Mouse (Mus musculus) inflammation-experienced regulatory T-cells, adult 6 months (primary cell): ENCODE data around the gene Auts2. TPM values are rescaled to one million over a fixed set of nuclear protein-coding genes. Genes with fewer than 3 reads are reported as not detected.

ENCODE experiments used
- ATAC-seq: one replicate; pipeline ENCODE4 v1.8.0; 2017
- polyA plus RNA-seq, 3 experiments: library from polyadenylated mRNA; unstranded; fragments of 100-300 nt; shearing (Covaris generic); gene quantifications; one replicate each; pipeline ENCODE4 v1.2.1; 2017

Gene Auts2
- polyA plus RNA-seq, 3 experiments from 2014 or later = not detected

DNA sequence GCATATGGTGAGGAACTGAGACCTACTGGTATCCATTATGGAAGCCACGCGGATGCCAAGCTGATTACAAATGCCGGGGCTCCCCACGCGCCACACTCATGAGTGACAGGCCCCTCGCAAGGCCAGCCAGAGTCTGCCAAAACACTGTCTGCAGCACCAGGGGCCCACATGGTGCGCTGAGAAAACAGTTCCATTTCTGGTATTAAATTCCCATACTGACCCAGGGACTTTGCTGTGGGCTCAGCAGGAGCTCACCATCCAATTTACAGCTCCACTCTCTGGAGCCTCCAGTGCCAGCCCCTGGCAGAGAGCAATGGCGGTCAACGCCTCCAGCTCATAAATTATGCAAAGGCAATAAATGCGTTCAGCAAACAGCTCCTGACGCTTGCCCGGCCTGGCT is 767.9 kb downstream of the Auts2 start:
- ATAC-seq = no peak

DNA sequence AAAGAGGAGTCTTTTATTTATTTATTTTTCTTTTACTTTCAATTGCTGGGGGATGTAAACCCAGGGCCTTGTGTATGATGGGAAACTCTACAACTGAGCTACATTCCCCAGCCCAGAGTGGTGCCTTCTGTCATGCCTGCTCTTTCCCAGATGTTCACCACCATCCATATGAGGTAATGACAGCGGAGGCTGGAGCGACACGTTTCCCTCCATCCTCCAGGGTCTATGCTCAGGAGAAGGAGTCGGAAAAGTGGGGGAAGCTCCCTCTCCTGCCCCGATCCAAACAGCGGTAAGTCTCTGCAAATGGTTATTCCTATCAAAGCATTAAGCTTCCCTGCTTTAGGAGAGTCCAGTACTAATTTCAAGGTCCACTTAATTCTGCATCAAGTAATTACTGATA is 768.4 kb downstream of the Auts2 start:
- no peak for ATAC-seq

DNA sequence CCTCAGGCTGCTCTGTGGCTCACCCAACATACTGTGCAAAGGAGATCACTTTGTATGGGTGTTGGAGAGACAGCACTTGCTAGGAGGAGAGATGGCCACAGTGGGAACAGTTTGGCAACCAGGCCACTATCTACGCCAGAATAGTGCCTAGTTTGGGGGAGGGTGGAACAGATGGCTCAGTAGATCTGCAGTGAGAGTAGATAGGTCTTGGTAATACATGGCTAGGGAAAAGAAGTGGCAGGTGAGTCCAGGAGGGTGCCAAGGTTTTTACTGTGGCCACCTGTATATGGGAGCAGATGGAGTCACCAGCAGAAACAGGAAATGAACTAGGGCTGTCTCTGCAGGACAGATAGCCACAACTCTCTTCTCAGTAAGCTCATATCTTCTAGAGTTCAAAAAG is 770.5 kb downstream of the Auts2 start:
- ATAC-seq = no peak

DNA sequence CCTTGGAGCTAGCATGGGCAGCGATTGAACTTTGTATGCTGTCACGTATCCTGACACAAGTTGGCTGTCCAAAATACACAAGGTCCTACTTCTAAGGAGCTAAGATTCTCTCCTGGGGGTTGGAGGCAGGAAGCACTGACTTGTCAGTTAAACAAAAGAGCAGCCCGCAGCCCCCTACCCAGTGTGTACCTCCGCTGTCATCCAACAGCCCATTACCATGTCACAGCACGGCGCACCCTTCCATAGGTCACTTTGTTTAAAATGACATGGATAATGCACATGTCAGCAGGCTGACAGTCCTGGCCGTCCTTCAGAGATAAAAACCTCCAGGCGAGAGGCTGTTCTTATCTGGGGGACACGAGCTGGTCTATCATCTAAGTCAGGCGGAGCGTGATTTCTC is 773.9 kb downstream of the Auts2 start:
- no peak for ATAC-seq

DNA sequence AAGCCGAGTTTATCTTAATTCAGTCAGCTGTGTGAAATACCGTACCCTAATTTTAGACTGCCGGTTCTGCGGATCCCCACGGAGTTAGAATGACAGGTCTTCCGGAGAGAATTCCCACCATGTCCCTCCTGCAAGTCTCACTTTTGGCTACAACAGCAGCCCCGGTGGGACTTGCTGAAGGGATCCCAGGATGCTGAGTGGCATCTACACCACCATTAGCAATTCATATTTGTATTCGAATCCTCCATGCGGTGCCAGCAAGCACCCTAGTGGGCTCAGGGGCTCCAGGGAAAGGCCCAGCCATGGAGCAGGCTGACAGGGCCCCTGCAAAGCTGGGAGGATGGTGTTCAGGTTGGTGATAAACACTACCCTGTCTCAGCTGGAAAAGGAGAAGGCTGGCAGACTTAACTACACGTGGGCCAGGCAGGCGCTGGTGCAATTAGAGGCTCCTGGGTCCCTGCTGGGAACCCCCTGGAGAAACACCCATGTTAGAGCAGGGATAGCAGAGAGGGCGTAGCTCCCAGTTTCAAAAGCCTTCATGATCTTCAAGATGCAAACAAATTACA is 775.4 kb downstream of the Auts2 start:
- ATAC-seq = no peak

DNA sequence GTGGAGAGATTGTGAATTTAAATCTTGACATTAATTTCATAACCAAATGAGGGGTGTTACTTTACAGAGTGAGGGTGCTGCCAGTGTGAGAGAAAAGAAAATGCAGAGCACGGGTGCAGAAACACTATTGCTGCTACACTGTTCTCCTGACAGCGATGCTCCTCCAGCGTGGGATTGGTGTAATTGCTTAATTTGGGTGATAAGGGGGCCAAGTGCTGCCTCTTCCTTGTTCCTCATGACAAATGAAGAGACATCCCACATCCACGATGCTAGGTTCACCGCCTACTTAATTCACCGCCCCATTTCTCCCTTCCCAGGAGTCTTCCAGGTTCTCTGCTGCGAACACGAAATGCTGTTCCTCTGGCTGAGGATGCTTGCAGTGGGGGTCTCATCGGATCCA is 776.0 kb downstream of the Auts2 start:
- no peak for ATAC-seq

DNA sequence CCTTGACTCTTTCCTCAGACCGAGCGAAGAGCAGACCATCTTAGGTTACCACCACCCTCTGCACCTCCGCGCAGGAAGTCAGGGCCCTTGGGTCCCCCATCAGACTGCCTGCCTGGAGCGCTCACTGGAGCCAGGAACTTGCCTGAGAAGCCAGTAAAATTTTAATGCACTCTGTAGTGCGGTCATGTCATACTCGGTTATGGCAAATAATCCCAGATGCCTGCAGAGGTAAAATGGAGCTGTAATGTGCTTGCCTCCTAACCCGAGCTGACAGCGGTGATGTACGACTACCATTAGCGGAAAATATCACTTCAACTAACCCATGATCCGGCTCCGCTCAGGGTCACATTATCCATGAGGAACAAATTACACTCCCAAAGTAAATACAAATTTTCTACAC is 783.7 kb downstream of the Auts2 start:
- no peak for ATAC-seq

DNA sequence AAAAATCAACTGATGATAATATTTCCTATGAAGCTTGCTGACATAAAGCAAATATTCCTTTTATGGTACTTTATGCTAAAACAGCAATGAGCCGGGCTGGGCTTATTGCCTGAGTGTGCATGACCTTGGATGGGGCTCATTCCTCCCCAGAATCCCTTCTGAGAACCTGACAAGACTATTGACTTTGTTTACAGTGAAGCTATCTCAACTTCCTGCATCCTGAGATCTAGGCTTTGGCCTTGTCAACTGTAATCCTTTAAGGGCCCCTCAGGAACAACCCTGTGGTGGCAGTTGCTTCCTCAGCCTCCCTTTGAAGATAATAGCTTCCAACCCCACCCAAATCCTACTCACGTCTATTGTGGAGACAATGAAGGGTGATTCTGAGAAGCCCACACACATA is 792.8 kb downstream of the Auts2 start:
- ATAC-seq = no peak

DNA sequence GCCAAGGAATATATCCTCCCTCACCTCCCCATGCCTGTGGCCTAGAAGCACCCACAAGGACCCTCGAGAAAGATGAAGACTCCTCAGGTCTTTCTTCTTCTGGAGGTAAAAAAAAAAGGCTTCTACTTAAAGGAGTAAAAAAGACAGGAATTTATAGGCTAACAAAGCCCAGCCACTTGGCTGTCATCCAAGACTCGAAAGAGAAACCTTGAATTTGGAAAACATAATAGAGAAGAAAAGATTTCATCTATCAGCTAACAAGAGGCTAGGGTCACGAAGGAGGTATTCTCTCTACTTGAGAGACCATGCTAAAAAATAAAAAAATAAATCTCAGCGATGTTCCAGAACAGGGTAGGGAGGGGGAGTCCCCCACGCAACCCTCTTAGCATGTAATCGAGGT is 793.9 kb downstream of the Auts2 start:
- ATAC-seq = no peak

DNA sequence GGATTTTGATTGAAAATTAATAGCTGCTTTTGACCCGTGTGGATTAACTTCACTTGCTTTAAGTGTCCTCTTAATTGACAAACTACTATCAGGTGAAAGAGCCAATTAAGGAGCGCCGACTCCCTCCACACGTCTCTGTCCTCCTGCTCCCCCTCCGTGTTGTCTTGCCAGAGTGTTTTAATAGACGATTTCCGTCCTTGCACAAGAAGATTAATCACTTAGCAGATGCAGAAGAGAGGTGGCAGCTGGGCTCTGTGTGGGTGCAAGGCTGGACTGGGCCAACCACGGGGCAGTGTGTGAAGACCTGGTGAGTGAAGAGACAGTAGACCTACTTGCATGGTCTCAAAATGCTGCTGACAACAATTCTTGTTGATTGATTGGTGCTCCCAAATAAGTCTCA is 800.1 kb downstream of the Auts2 start:
- no peak for ATAC-seq

DNA sequence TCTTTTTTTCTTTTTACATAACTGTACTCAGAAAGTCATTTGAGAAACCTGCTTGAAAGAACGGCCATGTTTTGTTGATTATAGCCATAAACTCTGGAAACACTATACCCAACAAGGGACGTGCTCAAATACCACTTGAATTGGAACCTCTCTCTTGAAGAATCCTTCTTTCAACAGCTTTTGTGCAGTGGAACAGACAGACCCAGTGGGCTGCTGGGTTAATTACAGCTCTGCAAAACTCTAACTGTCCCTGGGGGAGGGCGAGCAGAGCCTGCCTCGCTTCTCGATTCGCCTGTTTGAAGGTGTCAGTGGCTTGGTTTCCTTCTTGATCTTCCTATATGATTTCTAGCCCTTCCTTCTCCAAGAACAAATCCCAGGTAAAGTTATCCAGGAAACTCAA is 805.7 kb downstream of the Auts2 start:
- no peak for ATAC-seq

DNA sequence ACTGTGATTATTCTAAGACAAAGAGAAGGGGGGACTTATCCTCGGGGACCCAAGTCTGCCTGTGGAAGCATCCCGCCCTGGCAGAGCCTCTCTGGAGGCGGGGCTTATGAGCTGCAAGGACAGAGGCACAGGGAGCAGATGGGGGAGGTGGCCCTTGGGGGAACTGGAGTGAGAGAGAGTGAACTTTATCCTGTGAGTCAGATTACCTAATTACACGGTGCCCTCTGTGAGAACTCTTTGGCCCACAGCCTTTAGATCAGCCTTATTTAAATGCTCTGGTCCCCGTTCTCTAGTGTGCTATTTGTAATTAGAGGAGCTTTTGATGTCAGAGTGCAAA is 809.9 kb downstream of the Auts2 start:
- no peak for ATAC-seq

DNA sequence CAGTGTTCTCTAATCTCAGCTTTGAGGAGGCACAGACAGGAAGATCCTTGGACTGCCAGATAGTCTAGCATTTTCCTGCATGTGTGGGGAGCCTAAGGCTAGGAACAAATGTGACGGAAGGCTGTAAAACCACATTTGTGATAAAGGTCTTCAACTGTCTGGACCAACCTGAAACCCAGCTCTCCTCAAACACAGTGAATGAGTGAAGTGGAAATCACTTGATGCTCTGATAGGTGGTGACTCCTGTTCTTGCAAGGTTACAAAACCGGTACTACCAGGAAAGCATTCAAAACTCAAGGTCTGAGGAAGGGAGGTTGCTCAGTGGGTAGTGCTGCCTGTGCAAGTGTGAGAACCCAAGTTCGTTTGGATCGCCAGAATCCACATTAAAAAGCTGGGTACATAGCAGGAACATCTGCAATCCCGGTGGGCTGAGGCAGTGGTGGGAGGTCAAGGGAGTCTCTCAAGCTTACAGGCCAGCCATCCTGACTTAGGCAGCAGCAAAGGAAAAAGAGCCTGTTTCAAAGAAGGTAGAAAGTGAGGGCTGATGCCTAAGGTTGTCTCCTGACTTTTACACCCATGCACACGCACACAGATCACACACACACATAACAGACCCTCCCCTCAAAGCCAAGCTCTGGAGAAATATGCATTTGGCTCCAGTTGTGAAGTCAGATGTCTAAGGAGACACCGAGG is 810.4 kb downstream of the Auts2 start:
- ATAC-seq = no peak

DNA sequence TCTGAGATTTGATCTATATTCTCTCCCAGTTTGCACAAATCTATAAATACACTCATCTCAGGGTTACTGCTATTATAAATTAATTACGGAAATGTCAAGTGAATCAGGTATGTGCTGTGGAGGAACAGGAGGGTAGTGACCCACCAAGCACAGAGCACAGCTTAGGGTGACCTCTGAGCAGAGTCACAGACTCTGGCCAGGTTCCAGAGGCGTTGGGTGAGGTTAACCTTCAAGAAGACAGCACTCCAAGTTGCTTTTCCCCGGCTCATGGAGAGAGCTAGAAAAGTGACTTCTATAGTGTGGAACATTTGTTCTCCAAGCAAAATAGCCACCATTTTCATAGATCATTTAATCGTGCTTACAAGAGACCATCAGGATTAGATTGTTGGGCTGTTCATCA is 813.7 kb downstream of the Auts2 start:
- ATAC-seq = no peak

DNA sequence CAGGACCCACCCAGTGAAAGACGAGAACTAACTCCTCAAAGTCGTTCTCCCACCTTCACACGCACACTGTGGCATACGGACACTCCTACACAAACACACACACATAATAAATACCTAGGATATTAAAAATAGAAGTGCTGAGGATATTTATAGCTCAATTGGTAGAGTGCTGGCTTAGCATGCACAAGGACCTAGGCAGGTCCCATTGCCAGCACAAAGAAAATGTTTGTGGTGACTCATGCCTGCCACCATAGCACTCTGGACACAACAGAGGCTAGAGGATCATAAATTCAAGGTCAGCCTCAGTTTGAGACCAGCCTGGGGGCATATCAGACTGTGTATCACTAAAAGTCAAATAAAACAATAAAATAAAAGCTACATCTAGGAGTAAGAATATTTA is 815.2 kb downstream of the Auts2 start:
- no peak for ATAC-seq

DNA sequence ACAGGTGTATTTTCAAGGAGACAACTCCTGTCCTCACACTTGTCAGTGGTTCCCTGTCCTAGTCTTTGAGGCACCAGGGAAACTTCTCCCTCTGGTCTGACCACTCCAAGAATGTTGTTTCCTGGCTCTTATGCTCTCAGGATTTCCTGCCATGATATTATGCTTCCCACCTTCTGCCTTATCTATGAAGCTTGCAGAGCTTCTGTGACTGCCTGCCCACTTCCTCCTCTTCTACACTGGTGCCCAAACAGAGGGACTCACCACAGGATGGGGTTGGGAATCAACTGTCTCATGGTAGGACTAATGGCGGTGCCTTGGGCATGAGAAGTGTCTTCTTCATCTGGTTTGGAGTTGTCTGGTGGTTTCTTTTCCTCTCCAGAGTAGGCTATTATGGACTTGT is 818.6 kb downstream of the Auts2 start:
- no peak for ATAC-seq

DNA sequence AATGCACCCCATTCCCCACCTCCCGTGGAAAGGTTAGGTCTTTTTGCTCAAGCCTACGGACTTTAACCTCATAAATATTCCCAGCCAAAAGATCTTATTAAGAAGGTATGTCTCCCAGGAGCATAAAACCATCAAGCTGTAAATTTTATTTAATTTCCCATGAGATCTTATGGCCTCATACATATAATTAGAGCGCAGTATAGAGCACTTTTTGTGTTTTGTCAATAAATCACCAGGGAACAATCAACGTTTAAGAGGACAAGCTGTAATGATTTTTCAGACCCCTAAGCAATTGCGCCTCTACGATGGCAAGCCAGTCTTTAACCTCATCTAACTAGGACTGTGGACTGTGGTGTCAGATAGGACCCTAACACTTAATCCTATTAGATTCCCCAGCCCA is 820.4 kb downstream of the Auts2 start:
- ATAC-seq = no peak

DNA sequence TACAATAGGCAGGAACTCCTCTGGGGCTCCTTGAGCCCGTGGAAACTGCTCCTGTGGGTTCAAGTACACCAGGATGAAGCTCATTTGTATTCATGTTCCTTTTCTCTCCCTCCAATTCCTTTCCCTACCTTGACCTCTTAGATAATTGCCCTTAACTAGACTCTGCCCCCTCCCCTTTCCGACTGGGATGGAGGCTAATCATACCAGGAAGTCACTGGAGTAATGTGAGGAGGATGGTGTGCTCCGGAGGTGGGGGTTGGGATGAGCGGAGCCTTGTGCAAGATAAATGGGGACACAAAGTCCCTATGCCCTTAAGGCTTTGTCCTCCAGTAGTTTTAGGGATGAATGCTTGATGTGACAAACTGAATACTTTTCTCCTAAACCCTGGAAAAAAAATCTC is 820.8 kb downstream of the Auts2 start:
- no peak for ATAC-seq

DNA sequence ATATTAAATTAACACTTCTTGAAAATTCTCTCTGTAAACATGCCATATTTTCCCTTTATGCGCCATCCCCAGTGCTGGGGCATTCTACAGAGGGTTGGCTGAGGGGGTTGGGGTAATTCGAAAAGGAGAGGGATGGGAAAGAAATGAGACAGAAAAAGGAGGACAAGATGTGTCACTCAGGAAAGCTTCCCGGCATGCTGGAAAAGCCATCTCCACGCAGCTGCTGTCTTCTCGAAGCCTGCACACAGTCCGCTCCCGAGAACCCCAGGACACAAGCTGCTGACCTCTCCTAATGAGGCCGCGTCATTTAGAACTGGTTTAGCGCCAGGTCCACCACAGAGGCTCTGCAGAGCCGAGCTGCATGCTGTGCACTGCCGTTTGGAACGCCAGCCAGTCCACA is 825.1 kb downstream of the Auts2 start:
- no peak for ATAC-seq

DNA sequence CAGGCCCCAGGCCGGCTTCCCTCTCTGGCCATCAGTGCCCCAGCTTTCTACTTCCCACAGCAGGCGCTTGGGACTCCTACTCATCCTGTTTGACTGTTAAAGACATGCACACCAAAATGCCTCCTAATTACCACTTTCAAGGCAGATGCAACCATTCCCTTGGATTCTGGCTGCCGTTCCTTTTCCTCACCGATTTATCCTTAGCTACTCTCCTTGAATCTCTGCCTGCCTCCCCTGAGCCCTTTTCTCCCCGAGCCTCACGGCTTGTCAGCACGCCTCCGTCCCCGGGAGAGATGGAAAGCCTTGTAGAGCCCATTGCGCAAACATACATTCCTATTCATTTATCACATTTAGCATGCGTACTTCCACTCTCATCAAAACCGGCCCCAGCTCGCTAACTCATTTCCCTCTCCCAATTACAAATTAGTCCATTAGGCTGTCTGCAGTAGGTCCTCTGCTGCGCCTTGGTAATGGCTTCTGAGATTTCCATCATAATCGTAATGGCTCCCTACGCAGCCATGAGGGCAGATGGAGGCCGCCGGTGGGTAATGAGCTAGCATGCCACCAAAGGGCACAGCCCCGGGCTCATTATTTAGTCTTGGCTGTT is 825.7 kb downstream of the Auts2 start:
- ATAC-seq = no peak

DNA sequence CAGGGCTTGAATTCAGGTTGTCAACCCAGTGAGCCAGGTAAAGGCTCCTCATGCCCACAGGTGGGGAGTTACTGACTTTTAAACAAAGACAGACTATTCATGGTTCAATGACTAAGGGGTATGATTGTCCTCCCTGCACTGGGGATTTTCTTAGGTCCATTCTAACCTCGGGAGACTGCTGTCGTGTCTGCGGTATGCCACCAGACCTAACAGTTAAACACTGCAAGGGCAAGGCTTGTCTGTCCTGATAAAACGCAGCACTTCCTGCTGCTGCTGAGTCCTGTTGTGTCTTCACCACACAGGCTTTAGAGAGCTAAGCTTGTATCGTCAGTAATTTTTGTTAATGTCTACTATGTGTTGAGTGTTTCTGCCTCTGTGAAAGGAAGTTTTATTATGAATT is 828.2 kb downstream of the Auts2 start:
- ATAC-seq = no peak

DNA sequence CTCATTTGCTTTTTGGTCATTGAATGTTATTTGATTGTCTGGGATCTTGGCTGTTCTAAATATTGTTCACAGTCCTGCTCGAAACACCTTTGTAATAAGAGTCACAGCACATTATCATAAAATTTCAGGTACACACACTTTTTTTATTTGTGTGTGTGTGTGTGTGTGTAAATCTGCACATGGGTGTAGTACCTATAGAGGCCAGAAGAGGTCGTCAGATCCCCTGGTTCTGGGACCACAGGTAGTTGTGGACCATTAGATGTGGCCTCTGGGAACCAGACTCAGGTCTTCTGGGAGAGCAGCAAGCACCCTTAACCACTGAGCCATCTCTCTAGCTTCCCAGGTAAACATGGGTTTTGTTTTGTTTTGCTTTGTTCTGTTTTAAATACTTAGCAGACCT is 830.7 kb downstream of the Auts2 start:
- ATAC-seq = no peak

DNA sequence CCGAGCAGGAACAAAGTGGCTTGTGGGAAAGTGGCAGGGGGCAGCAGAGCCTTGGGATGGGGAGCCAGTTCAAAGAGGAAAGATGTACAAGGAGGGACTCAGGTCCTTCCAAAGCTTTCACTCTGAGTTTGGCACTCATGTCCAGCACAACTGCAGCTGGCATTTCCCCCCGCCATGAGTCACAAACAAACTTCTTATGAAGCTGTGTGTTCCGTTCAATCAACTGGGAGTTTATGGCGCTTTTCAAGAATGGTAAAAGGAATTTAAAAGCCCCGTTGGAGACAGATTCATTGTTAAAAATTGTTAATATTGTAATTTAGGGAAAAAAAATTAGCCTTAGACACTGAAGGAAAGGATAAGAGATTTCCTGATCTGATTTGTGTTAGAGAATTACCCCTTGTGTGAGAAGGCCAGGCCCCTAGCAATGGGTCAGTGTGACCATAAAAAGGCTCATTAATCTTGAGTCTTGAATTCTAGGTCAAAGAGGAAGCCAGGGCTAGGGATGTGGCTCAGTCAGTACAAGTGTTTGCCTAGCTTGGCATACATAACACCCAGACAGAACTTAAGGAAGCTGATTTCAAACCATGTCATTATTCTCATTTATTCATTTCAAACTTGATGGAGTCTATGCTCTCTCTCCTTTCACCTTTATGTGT is 831.5 kb downstream of the Auts2 start:
- ATAC-seq = no peak

DNA sequence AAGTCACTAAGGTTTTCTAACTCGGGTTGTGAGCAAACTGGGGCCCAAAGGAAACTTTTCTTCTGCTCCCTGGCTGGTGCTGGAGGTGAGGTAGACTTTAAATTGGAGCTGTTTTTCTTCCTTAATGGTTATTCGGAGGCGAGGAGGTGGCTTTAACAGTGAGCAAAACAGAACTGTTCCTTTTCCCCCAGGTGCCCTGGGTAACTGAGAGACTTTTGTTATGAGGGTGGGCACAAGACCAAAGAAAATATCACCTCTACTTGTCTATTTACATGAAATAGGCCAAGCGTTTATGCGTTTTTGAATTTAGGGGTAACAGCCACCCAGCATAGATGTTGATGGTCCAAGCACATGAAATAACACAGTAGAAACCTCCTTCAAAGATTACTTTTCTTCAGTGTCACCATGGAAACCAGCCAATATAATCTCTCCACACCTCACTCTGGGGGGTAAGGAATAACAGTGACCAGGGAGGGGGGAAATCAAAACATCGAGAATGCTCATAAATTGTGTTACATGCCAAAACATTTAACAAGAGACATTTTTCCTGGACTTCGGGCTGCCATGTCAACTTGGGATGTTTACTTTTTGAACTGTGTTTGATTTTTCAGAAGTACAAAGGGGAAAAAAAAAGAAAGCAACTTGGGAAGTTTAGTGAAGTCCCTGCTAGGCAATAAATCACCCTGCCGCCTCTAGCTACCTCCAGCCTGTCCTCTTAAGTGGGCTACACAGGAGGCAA is 832.2 kb downstream of the Auts2 start:
- no peak for ATAC-seq
